Mouse (Mus musculus) heart, adult 11 months (tissue): ENCODE data around the gene Klhl5.

Experiments used
- DNase-seq: peaks from one replicate; pipeline ENCODE4 v3.0.0; 2022

Klhl5 gene

DNA sequence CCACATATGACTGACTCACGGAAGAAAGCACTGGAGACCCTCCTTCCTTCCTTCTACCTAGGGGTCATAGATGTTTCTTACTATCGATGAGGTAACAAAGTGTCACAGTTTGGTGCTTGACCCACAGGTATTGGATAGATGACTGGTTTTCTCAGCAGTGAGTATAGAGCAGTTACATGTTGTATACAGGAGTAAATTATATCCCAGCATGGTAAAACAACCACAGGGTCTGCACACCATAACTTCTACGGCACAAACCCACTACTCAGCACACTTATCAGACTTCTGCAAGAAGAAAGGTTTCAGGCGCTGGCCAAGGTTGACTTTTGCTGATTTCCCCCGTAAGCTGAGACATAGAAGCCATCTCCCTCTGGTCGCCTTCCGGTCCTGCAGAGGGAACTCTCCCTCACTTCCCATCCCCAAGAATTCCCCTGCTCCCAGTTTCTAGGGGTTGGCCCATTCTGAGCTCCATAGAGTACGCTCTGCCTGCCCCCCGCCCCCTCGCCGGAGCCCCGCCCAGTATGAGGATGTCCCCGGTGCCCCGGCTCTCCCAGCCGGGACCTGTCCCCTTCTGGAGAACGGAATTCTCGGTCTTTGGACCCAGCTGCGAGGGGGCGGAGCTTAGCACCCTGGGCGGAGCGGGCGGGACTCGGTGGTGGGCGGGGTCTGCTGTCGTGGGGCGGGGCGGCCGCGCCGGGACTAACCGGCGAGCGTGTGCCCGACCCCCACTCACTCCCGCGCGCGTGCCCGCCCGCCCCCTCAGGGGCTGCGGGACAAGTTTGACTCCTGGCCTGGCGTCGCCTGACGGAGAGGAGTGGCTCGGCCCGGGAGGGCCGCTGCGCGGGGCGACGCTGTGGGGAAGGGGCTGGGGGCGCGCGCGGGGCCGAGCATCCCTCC, at the start of gene Klhl5:
Gene Klhl5, plus strand, starts transcription at position 664 of the 897 bp plus-strand sequence.
- peak; percentile 99 for DNase-seq

DNA sequence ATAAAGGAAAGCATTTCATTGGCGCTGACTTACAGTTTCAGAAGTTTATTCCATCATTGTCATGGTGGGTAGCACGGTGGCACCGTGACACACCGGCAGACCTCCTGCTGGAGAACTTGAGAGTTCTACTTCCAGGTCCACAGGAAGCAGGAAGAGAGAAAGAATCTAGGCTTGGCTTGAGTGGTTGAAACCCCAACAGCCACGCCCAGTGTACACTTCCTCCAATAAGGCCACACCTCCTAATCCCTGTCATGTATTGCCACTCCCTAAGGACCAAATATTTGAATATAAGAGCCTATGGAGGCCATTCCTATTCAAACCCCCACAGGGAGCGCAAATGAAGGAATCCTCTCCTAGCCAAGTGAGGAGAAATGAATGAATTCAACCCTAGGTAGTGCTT, 49.7 kb upstream of the Klhl5 start:
- no peak for DNase-seq

DNA sequence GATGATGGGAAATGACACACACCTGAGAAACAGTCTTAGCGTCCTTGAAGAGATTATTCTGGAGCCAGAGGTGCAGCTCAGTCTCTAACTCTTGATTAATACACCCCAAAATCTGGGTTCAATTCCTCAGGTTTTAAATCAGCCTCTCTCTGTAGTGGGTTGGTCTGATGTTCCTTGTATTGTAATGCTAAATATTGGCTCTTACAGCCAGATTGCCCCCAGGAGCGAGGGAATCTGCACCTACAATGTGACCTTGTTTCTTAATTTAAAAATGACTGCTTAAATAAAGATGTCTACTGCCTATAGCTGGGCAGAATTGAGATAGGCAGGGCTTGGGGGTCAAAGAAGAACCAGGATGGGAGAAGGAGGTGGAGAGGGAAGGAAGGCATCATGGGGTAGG, 47.5 kb upstream of the Klhl5 start:
- DNase-seq, result no peak

DNA sequence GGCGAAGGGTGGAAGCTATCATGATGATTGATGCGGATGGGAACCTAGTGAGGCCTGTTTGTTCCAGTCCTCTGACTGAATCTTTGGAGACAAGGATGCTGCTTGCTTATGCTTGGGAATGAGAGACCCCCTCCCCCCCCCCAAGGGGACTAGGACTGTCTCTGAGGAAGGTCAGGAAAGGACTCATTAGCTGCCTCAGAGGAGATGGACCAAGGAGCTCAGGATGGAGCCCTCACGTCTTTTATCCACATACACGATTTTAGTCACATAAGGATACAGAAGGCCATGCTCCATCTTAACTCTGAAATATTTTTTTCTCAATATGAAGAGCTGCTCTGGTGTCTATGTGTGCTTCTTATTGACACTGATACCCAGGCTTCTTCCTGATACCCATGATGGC, 45.1 kb upstream of the Klhl5 start:
- DNase-seq, result peak; percentile 76

DNA sequence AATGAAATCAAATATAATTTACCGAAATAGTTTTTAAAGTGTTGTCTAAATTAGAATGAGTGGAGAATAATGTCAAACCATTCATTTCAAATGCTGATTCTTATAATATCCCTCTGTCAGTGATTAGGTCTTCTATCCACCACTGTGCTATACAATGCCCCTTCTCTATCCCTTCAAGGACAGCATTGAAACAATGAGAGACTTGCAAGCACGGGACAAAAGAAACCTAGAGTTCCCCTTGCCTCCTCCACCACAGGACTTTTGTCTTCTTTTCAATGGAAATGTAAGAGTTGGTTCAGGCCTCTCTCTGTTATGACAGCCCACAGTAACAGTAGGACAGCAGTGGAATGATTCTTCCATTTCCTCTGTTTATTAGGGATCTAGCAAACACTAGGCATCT, 44.1 kb upstream of the Klhl5 start:
- DNase-seq, result no peak

DNA sequence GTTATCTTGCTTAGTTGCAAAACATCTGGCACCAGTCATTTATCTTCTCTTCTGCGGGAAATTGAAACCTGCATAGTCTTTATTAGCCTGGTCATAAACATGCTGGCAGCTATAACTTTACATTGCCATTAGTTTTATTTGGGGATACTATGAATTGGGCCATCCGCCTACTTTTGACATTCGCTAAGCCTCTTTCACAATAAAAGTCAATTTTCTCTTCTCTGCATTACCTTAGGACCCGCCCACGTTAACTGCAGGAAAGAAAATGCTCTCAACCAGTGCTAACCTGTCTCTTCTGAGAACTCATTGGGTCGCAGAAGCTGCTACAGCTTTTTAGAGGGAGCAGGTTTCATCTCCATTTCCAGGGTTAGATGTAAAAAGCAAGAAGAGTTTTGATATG, 39.2 kb upstream of the Klhl5 start:
- DNase-seq, result peak; percentile 61

DNA sequence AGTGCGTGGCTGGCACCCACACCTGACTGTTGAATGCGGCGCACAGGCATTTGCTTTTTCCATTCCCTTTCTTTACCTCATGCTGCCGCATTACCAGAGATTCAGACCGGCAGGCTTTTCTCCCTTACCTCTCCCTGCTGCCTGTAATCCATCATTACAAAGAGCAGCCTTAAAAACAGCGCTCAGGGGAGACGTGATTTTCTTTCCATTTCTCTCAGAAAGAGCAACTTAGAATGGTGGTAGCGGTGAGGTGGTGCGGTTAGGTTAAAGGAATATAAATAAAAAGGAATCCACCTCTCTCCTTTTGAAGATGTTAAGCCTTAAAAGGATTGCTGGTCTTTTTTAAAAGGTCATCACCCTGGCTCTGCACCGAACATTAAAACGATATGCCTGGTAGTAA, 37.5 kb upstream of the Klhl5 start:
- DNase-seq, result peak; percentile 22

DNA sequence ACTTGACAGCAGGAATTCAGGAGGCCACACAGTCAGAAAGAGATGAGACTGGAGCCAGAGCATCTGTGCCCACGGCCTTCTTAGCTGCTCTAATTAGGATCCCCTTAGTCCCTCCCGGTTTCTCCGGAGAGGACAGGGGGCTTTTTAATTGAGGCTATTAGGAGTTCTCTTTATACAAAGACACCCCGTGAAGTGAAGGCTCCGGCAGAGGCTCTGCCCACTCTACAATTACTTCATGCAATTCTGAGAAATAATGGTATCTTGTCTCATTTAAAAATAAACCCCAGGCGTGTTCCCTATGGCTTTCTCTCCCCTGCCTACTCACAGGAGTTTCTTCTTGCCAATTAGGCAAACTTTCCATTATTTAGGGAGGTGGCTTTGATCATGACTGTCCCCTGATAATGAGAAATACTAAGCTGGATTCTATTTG, 35.6 kb upstream of the Klhl5 start:
- DNase-seq, result no peak

DNA sequence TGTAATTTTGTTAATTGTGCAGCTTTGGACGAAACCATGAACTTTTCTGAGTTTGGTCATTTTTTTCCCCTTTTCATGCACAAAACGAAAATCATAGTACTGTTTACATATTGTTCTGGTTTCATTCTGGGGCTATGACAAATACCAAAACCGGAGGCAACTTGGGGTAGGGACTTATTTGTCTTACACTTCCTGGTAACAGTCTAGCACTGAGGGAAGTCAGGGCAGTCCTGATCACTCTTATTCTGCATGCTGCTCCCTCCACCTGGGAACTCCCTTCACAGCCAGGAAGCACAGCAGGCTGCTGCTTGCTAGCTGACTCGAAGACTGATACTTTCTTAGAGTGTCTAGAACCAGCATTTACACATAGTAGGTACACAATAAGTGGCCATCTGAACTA, 34.1 kb upstream of the Klhl5 start:
- no peak for DNase-seq

DNA sequence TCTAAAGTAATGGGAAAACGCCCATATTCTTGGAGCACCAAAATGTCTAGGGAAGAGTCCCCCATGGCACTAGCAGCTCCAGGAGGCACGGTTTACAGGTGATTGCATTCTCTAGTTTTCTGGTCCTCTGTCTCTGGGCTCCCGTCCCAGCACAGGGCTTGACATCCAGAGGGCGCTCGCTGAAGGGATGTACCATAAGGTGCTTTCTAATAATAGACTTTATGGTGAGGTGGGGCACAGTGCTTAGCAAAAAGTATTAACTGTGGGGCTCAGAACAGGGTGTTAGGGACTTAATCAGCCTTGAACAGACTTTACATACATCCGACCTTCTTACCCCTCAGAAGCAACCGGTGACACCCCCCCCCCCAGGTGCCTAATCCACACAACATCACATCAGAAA, 32.6 kb upstream of the Klhl5 start:
- DNase-seq, result no peak

DNA sequence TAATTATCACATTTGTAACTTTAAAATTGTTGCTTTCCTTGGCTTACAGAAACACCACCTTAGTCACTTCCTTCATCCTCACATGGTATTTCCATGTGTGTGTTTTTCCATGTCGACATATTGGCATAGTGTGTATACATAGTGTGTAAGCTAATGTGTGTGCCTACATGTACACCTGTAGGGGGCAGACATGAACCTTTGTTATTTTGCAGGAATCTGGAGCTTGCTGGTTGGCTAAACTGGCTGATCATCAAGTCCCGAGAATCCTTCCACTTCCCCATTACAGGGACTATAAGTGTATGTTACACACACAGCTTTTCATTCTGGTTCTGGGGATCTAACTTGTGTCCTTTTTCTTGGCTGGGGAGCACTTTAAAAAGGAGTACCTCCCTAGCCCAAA, 31.3 kb upstream of the Klhl5 start:
- no peak for DNase-seq

DNA sequence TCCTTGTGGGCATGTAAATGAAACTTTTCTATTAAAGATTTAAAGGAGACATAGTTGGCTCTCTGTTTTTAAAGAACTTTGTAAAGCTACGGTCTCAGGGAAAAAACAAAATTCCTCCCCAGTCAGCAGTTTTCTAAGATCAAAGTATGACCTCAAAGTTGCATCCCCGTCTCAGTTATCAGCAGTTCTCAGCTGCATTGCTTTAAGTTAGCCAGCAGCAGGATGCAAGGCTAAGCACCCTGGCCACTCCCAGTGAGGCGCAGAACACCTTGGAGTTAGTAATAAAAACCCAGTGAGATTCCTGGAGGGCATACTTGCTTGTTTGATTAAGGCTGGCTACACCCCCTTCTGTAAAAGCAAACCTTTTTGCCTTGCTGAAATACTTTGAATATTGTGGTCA, 30.6 kb upstream of the Klhl5 start:
- no peak for DNase-seq

DNA sequence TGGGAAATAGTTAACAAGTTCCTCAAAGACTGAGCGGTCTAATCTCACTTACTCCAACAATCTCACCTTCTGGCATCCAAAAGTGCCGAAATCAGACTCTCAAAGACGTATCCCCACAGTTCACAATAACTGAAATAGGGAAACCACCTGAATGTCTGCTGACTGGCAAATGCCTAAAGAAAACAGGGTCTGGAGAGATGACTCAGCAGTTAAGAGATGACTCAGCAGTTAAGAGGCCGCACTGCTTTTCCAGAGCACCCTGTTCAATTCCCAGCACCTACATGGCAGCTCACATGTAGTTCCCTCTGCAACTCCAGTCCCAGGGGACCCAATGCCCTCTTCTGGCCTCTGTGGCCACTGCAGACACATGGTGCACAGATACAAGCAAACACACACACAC, 29.3 kb upstream of the Klhl5 start:
- no peak for DNase-seq

DNA sequence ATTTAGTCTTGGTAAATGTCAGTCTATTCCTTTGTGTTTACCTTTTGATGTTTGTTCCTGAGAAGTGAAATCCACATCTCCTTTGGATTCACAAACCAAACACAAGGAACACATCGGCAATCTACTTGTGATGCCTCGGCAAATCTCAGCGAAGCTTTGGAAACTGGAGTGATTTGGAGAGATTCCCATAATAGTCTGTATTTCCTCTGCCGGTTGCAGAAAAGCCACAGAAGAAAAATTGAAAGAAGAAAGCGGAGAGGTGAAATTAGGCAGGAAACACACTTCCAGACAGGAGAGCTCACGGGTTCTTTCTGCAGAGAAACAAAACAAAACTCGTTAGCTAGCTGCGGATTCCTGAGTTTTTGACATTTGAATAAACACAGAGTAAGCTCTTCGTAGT, 27.5 kb upstream of the Klhl5 start:
- DNase-seq, result no peak

DNA sequence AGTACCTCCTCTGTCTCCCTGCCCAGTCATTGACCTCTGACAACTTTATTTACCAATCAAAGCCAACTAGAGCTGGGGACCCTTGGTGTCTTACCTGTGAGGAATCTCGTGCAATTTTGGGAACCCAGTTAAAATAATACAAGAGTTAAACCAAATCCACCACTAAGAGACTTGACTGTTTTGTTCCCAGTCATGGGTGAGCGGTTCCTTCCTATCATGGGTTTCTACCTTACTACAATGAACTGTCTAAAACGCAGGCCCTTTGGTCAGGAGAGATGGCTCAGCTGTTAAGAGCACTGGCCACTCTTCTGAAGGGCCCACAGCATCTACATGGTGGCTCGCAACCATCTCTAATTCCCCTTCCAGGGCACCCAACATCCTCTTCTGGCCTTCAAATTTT, 25.5 kb upstream of the Klhl5 start:
- peak; percentile 50 for DNase-seq

DNA sequence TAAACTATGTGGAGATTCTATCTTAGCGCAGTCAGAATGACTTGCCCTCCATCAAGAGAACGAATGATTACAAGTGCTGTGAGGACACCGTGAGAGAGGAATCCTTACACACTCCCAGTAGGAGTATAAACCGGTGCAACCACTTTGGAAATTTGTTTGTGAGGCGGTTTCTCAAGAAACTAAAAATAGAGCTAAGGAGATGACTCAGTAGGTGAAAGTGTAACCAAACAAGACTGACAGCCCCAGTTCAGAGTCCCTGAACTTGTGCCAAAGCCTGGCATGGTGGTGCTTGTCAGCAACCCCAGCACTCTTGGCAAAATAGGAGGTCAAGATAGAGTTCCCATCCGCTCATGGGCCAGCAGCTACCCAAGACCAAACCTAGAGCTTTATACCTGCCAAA, 20.8 kb upstream of the Klhl5 start:
- DNase-seq, result peak; percentile 93

DNA sequence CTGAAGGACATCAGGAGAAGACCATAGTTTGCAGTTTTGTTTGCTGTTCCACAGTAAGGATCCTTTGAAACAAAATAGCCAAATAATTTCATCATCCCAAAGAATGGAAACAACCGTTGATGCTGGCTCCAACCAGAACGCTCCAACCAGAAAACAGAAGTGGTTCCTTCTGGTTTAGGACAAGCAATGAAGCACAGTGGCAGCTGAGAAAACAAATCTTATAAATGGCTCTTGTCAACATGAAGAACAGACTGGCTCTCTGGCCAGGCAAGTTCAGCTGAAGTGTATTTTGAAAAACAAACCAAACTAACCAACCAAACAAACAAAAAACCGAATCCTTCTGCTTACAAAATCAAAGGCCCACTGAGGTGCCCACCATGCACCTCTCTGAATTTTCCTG, 17.6 kb upstream of the Klhl5 start:
- DNase-seq, result peak; percentile 28

DNA sequence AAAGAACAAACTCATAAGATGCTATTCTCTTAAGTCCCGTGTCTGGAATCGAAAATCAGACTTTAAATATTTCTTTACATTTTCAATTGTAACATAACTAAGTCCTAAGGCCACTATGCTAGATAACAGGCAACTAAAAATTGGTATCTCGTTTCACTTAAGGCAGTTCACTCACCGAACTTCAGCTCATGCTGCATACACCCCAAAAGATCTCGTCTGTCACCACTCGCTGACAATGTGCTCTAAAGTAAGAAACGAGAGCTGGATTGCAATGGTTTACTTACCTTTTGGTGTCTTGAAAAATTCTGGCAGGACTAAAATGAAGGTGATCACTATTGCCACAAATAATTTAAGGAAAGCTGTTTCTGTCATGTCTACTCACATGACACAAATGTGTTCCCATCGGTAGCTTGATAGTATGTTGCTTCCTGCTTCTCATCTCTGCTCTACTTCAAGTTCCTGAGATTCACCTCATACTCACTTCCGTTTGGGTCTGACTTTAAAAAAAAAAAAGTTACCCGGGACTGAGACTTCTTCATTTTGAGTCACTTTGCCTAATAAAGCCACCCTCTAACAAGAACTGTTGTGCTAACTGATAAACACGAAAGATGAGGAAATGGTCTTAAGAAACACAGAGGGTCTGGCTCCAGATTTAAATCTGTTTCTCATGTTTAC, 16.0 kb upstream of the Klhl5 start:
- DNase-seq, result peak; percentile 24

DNA sequence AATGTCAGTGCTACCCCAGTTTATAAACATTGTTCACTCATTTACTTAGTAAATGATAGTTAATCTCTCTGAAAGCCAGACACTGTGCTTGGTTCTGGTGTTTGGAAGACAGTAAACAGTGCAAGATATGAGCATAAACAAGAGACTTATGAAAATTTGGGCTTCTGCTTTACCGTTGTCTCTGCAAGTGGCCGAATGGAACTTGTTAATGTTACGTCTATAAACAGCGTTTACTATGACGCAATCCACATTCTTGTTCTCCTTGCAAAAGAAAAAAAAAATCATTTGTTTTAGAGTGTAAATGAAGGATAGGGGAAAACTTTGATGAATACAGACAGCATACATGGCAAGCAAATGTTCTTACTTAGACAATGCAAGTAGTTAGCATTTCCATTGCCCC, 15.4 kb upstream of the Klhl5 start, which contains the start of gene Tmem156:
Gene Tmem156, minus strand, starts transcription at position 212 of the 400 bp plus-strand sequence.
- no peak for DNase-seq

DNA sequence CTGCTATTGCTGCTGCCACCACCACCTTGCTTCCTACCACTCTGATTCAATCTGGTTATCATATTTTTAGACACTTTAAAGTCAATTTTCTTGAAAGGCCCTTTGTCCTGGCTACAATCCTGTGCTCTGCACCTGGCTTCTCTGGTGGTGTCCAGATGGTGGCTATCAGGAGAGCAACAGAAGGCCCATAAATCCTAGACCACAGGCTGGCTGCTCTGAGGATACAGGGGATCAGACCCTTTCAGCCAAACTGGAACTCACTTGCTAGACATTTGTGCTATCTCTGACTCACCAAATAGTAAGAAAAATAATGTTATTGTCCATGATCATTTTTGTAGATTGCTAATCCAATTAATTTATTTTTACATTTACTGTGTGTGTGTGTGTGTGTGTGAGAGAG, 13.6 kb upstream of the Klhl5 start:
- peak; percentile 53 for DNase-seq

DNA sequence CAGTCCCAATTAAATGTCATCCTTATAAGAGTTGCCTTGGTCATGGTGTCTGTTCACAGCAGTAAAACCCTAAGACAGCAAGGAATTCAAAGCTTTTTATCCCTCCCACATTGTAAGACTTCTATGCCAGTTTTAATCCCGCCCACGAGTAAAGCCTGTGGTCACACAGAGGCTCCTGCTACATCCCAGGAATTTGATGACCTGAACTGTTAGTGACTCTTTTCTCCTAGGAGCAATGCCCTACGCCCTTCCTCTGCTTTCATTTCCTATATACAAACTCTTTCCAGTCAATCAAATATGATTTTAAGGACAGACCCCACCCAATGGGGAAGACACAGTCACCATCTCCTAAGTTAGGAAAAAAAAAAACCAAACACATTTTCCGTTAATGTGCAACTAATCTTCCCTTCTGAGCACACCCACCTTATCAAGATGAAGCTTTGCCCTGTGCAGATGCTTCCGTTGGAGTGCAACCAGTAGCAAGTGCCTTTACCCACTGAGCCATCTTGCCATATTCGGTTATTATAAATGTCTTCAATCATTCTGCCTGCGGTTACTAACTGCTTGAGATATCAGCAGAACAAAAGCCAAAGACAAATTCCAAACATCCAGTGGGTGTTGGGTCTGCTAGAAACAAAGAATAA, 12.3 kb upstream of the Klhl5 start:
- peak; percentile 63 for DNase-seq

DNA sequence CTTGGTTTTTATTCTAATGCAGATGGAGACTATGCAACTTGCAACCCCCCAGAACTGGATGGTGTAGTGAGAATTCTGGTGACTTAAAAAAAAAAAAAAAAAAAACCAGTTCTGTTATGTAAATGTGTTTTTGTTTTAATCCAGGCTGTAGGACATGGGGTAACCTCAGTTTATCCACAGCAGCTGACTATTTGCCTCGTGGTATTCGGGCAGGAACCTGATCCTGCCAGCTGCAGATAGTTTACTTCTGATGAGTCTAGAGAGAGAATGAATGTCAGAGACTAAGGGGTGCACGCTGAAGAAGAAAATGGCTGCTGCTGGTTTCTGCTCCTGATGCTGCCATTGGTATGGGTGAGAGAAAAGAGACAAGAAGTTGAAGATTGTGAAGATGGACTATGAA, 11.3 kb upstream of the Klhl5 start:
- no peak for DNase-seq

DNA sequence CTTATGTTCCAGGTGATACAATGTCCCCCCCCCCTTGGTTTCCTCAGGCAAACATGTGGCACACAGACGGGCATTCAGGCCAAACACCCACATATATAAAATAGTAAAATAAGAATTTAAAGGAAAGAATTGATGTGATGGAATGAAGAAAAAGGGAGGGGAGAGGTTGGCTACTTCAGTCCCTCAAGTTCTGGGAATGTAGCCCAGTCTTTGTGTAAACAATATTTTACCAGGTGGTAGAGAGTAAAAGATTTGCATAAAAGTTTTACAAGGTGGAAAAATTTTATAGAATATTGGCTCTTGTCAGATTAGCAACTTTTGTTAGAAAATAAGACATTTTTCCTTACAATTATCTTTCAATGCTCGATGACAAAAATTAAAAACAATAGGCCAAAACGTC, 10.5 kb upstream of the Klhl5 start:
- DNase-seq, result no peak

DNA sequence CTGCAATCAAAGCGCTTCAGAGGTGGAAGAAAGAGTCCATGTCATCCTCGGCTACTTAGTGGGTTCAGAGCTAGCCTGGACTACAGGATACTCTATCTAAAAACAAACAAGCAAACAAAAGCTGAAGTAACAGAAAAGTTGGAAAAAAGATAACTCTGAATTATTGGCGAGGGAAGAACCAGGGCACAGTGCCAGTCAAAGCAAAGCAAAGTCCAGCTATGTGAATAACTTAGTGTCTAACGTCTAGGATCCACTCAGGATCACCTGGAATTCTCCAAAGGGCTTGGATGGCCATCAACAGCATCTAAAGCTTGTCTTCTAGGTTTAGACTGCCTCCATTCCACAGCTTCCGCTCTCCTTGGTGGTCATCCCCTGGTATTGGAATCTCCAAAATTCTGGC, 9.9 kb upstream of the Klhl5 start:
- peak; percentile 9 for DNase-seq
